Mouse (Mus musculus) embryonic facial prominence, embryonic 10.5 days (tissue): ENCODE measurements around the gene Add3. TPM values are rescaled to one million over a fixed set of nuclear protein-coding genes. Genes with fewer than 3 reads are reported as not detected.

ENCODE experiments used
- DNase-seq: peaks from one replicate; pipeline ENCODE4 v3.0.0-alpha.2; 2017; ENCODE audit warnings: low spot score
- H3K27ac ChIP-seq: fragments of 300-500 bp; sonication (generic); replicated peaks from 2 replicates; pipeline ENCODE4 v1.5.1; 2016; ENCODE audit warnings: mild to moderate bottlenecking
- H3K27me3 ChIP-seq: fragments of 300-500 bp; sonication (generic); replicated peaks from 2 replicates; pipeline ENCODE4 v1.6.1; 2016; ENCODE audit warnings: low read depth, mild to moderate bottlenecking; ENCODE audit not compliant: poor library complexity, severe bottlenecking
- H3K36me3 ChIP-seq: fragments of 300-500 bp; sonication (generic); replicated peaks from 2 replicates; pipeline ENCODE4 v1.6.1; 2016; ENCODE audit warnings: mild to moderate bottlenecking, moderate library complexity
- H3K4me1 ChIP-seq: fragments of 300-500 bp; sonication (generic); 2 replicates; pipeline ENCODE4 v1.6.1; 2016
- H3K4me3 ChIP-seq: fragments of 300-500 bp; sonication (generic); 2 replicates; pipeline ENCODE4 v1.5.1; 2016; ENCODE audit warnings: mild to moderate bottlenecking, moderate library complexity
- H3K9me3 ChIP-seq: fragments of 300-500 bp; sonication (generic); 2 replicates; pipeline ENCODE4 v1.6.1; 2016; ENCODE audit warnings: mild to moderate bottlenecking
- WGBS: fragments of 180-500 bp; shearing (Covaris S2); methylation state at CpG from one replicate; pipeline ENCODE4 v1.1.7; 2016; 5-methylcytosine and 5-hydroxymethylcytosine counted together
- polyA plus RNA-seq: library from polyadenylated mRNA; unstranded; fragments of >200 nt; fragmentation: Nextera tagmentation; extraction: Ambion mirVana; gene quantifications from 2 replicates; pipeline ENCODE4 v1.2.1, GENCODE M21; 2016

Add3 gene
- polyA plus RNA-seq, 1 experiment from 2014 or later: 67.2 TPM

- H3K9me3 ChIP-seq: no peaks in the 10 kb centered on the region
- no peaks in the 10 kb centered on the region for H3K36me3 ChIP-seq
- H3K4me3 ChIP-seq: no peak overlapping the region
- 50% methylated on average over 10 of the region's 10 CpGs for WGBS
- no peaks in the 10 kb centered on the region for H3K27me3 ChIP-seq
- peaks cover 24% of the 10 kb centered on the region for H3K4me1 ChIP-seq
- H3K27ac ChIP-seq: no peak overlapping the region
- DNase-seq: no peak
These were observed 142.3 kb downstream of the Add3 start for GRCm38 (mm10) chr19:53282571-53282970.

- no peaks in the 10 kb centered on the region for H3K36me3 ChIP-seq
- WGBS: 81% methylated on average over 7 of the region's 7 CpGs
- H3K4me1 ChIP-seq: peaks cover 23% of the 10 kb centered on the region
- H3K4me3 ChIP-seq: no peak overlapping the region
- H3K9me3 ChIP-seq: no peaks in the 10 kb centered on the region
- H3K27ac ChIP-seq: no peak overlapping the region
- no peak for DNase-seq
- no peaks in the 10 kb centered on the region for H3K27me3 ChIP-seq
These were observed 143.5 kb downstream of the Add3 start for GRCm38 (mm10) chr19:53283742-53284141.

GRCm38 (mm10) chr19:53284268-53285208 lies 144.3 kb downstream of the Add3 start:
- H3K4me1 ChIP-seq: peaks cover 17% of the 10 kb centered on the region
- no peaks in the 10 kb centered on the region for H3K27me3 ChIP-seq
- H3K4me3 ChIP-seq: no peak overlapping the region
- WGBS: 38% methylated on average over 20 of the region's 20 CpGs
- no peaks in the 10 kb centered on the region for H3K9me3 ChIP-seq
- H3K36me3 ChIP-seq: no peaks in the 10 kb centered on the region
- no peak overlapping the region for H3K27ac ChIP-seq
- no peak for DNase-seq

GRCm38 (mm10) chr19:53296331-53297254 lies 156.3 kb downstream of the Add3 start:
- H3K27ac ChIP-seq: no peak overlapping the region
- no peaks in the 10 kb centered on the region for H3K9me3 ChIP-seq
- H3K27me3 ChIP-seq: no peaks in the 10 kb centered on the region
- peaks cover 7% of the 10 kb centered on the region; the same call in 1 of the 2 replicates for H3K4me1 ChIP-seq
- no peaks in the 10 kb centered on the region for H3K36me3 ChIP-seq
- no peak overlapping the region for H3K4me3 ChIP-seq
- 76% methylated on average over 23 of the region's 23 CpGs for WGBS
- no peak for DNase-seq

Other genes with a start within 250 kb of the Add3 start
- 158 and 159 TPM in 2 replicates for gene Xpnpep1, start 100.2 kb upstream of the Add3 start, polyA plus RNA-seq
- gene Mxi1, start 170.1 kb downstream of the Add3 start, polyA plus RNA-seq: 29.2 and 33.0 TPM in 2 replicates
- gene Gm10197, start 231.3 kb downstream of the Add3 start, polyA plus RNA-seq: 2.0 and 3.6 TPM in 2 replicates